Mouse (Mus musculus) spleen, adult 2 months (tissue): ENCODE data around the gene Myzap.

Source experiments
- CTCF ChIP-seq: fragments of 200-500 bp; IDR thresholded peaks from 2 replicates; pipeline ENCODE4 v1.5.1; 2011; ENCODE audit warnings: mild to moderate bottlenecking, inconsistent platforms; ENCODE audit not compliant: insufficient read depth, insufficient read length, insufficient replicate concordance; ENCODE audit errors: extremely low read depth
- POLR2A ChIP-seq: fragments of 200-500 bp; IDR thresholded peaks from 2 replicates; pipeline ENCODE4 v1.6.1; 2011; ENCODE audit warnings: low read depth, low read length, inconsistent platforms

DNA sequence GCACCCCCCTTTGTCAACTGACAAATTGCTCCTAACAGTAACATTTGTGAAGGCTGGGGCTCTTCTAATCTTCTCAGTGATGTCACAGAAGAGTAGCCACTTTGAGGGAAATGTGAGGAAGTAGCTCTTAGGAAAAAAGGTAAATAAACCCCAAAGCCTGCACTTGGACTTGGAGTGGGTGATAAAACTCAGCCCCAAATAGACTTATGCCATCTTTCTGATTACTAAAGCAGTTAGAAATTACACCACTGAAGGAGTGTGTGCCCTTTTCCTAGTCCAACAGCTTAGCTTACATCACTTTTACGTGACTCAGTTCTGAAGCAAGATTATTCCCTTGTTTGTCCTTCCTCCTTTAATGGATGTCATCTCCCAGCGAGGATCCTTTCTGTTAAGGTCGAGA is 17.7 kb downstream of the Myzap start:
- TF ChIP-seq CTCF (no peak), POLR2A (no peak)
